Mouse (Mus musculus): Measurements from ENCODE around the gene Fcer1g.

The Fcer1g gene

GRCm38 (mm10) chr1:171234126-171234525 is at the start of gene Fcer1g:
Fcer1g (minus strand) TSS chr1:171234365.
- no peak for DNase-seq

GRCm38 (mm10) chr1:171283188-171284160 is 49.3 kb upstream of the Fcer1g start:
- no peak for DNase-seq

GRCm38 (mm10) chr1:171282086-171282805 is 48.1 kb upstream of the Fcer1g start:
- DNase-seq = no peak

- DNase-seq = peak; percentile 78
These were observed 47.4 kb upstream of the Fcer1g start for GRCm38 (mm10) chr1:171281528-171281923.

DNA sequence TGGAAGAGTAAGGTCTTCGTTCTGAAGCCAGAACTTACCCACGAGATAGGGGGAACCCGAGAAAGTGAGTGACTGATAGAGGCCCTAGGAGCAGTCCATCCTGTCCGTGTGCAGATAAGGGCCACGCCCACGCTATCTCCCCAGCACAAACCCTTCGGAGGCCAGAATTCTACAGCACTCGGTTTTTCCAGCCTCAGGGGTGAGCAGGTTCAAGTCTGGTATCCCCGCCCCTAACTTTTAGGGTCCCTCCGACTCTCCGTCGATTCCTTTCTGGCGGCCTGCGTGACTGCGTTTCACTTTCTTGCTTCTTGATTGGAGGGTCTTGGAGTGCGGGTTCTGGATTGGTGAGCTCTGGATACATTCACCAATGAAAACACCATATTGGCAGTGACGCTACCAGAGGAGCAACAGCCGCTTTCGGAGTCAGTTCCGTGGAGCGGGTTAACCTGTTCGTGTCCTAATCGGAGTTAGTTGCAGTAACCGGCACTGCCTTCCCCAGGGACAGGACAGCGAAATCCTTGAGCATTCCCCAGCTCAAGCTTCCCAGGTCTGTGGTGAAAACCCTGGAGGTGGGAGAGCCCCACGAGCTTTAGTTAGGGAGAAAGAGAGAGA is 46.9 kb upstream of the Fcer1g start, which contains the start of gene Ppox:
Ppox (minus strand) TSS at position 271 of the 612 bp plus-strand sequence.
- peak; percentile 79 for DNase-seq

- DNase-seq = no peak
These were observed 46.2 kb upstream of the Fcer1g start for GRCm38 (mm10) chr1:171280250-171280915.

- no peak for DNase-seq
These were observed 45.6 kb upstream of the Fcer1g start for GRCm38 (mm10) chr1:171279721-171280120.

- DNase-seq = no peak
These were observed 45.0 kb upstream of the Fcer1g start for GRCm38 (mm10) chr1:171279012-171279705.

GRCm38 (mm10) chr1:171278436-171278835 is 44.3 kb upstream of the Fcer1g start:
- no peak for DNase-seq

DNA sequence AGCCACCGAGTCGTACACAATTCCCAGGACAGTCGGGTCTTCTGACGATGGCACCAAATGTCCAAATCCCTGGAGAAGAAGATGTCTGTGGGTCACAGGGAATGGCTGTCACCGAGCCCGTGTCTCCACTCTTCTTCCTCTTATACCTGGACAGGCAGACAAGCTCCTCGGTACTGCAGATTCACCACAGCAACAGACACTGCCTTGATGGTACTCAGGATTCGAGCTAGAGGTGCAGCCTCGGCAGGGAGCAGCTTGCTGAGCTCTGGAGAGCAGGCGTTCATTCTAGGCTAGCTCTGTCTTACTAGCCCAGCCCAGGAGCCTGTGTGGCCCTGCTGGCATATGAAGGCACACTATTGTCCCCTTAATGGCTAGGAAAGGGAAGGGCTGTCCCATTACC is 43.6 kb upstream of the Fcer1g start:
- DNase-seq = no peak

- no peak for DNase-seq
These were observed 42.1 kb upstream of the Fcer1g start for GRCm38 (mm10) chr1:171276110-171276748.

DNA sequence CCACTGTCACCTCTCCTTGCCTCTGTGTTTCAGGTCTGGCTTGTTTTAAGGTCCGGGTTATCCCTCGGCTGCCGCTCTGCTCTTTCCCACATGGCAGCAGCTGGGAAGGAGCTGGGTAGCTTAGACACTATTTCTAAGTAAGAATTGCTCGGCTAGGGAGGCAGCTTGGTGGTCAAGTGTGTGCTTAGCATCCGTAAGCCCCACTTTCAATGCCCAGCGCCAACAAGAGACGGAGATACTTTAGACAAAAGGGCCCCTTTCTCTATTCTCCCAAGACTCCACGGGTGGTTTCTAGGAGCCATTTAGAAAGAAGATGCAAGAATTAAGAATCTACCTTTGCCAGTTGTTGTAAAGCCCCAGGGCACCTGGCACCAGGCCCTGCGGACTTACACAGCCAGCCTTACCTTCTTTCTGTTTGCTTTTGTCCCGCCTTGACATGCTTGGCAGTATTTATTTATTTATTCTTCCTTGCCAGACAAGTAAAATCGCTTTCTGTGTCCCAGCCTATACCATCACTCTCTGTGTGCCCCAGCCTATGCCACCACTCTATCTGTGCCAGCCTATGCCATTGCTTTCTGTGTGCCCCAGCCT is 41.1 kb upstream of the Fcer1g start:
- no peak for DNase-seq

DNA sequence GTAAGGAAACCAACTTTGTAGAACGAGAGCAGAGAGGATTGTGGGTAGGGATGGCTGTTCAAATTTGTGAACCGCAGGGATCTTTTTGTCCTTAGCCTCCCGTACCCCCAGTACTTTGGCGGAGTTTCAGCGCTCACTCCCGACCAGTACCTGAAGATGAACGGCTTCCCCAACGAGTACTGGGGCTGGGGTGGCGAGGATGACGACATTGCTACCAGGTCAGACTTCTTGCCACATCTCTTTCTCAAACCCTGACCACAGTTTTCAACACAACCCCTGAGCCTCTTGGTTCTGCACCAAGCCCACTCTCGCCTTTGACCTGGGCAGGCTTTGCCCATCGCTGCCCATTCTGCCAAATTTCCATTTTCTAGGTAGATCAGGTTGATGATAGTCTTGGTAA is 40.0 kb upstream of the Fcer1g start:
- DNase-seq = no peak

DNA sequence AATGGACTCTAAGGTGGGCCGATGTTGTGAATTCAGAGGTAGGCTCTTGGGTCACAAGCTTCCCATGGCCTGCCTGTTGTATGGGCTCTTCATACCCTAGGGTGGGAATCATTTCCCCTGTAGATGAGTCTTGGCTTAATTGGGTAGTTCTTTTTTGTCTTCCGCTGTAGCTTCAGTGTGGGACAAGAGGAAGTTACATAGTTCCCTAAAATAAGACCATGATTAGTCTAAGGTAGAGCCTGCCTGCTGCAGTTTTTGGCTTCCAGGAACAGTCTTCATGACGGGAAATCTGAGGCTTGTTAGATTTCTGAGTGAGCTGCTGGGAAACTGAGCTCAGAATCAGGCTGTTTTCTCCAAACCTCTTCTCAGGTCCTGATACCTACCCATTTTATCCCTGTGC is 37.9 kb upstream of the Fcer1g start:
- DNase-seq = no peak

DNA sequence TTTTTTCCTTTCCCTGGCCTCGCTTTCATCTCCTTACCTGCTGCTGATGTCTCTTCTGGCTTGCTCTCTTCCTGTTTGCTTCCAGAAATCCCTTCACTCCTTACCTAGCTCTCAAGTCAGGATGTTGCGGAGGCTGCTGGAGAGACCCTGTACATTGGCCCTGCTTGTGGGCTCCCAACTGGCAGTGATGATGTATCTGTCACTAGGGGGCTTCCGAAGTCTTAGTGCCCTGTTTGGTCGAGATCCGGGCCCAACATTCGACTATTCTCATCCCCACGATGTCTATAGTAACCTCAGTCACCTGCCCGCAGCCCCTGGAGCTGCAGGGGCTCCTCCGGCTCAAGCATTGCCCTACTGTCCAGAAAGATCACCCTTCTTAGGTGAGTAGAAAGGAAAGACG is 37.5 kb upstream of the Fcer1g start:
- no peak for DNase-seq

GRCm38 (mm10) chr1:171271196-171271595 is 37.0 kb upstream of the Fcer1g start:
- DNase-seq = no peak

GRCm38 (mm10) chr1:171270573-171270900 is 36.4 kb upstream of the Fcer1g start:
- no peak for DNase-seq

- DNase-seq = peak; percentile 94
These were observed 35.8 kb upstream of the Fcer1g start, which contains the start of gene B4galt3 for GRCm38 (mm10) chr1:171269848-171270572. B4galt3 (plus strand) TSS chr1:171270328.

DNA sequence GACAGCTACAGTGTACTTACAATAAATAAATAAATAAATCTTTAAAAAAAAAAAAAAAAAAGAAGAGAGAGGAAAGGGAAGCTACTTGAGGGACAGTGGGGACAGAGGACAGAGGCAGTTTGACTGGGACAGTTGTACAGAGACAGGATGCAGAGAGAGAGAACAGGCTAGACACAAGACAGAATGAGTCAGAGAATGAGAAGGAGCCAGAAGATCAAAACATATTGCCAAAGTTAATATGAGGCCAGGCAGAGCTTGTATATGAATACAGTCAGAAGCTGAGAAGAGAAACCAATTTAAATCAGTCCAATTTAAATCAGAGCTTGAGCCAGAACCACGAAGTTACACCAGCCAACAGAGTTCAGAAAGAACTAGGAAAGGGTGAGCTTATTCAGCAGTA is 34.2 kb upstream of the Fcer1g start:
- DNase-seq = no peak

GRCm38 (mm10) chr1:171265971-171266744 is 32.0 kb upstream of the Fcer1g start:
- no peak for DNase-seq
